Mouse (Mus musculus) c-Kit-positive CD71-negative TER-119-negative erythroid progenitor cells, embryonic 14.5 days (primary cell): ENCODE results near the gene Gabarapl2.
"Not testable (repeated sequence)": the region's sequence is repeated elsewhere in the genome, so short reads cannot be mapped to it uniquely, and the experiment has no call there.

Experiments used
- DNase-seq: peaks from one replicate; pipeline ENCODE4 v3.0.0-alpha.2; 2013; ENCODE audit warnings: low read depth

The Gabarapl2 gene

DNA sequence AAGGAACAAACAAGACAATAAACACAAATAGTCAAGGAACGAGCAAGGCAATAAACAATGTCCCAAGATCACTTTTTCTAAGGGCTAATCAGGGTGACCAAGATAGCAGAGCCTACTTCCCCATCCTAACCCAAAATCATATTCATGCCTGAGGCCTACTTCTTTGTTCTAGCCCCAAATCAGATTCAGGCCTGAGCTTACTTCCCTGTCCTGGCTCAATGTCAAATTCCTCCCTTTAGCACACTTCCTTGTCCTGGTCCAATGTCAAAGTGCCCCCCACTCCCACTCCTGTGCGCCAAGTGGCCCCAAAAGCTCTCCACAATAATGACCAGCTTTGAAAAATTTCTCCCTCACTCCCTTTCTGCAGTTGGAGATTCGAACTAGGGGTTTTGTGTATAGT, 3.3 kb upstream of the Gabarapl2 start:
- DNase-seq: no peak

DNA sequence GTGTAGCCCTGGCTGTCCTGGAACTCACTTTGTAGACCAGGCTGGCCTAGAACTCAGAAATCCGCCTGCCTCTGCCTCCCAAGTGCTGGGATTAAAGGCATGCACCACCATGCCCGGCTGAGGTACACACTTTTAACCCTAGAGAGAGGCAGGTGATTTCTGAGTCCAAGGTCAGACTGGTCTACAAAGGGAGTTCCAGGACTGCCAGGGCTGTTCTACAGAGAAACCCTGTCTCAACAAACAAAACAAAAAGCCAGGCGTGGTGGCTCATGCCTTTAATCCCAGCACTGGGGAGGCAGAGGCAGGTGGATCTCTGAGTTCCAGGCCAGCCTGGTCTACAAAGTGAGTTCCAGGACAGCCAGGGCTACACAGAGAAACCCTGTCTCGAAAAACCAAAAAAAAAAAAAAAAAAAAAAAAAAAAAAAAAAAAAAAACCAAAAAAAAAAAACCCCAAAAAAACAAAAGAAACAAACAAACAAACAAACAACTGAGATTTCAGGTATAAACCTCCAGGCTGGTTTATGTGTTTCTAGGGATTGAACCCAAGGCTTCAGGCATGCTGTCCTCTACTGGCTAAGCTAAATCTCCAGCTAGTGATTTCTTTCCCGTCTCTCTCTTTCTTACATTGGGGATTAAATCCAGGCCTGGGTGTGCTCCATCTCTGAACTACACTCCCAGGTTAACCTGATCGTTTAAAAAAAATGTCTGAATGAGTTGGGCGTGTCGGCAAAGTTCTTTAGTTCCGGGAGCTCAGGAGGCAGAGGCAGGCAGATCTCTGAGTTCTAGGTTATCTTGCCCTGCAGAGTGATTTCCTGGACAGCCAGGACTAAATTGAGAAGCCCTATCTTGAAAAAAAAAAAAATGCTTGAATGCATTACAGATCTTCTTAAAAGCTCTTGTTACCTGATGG, 2.2 kb upstream of the Gabarapl2 start:
- DNase-seq: not testable (repeated sequence)

DNA sequence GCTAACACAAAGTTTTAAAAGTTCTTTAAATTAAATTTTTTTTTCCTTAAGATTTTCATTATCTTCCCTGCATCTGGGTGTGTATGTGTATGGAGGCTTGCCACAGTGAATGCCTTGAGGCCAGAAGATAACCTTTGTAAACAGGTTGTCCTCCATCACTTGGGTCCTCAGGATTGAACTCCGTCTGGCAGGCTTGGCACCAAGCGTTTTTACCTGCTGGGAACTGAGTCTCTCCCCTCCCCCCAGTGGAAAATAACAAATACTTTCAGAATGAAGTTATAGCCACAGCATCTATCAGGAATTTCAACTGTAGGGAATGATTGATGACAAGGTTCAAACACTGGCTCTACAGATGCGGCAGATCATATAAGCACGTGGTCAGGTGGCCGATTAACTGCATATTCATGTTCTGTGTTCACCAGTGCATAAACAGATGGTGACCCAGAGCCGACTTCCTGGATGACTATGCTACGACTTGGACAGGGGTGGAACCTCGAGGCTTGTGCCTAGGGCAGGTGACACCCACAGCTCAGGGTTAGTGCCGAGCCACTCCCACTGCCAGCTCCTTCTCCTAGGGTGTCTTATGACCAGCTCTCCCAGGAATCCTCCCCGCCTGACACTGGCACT, 874 bp upstream of the Gabarapl2 start:
- DNase-seq: peak; percentile 37

DNA sequence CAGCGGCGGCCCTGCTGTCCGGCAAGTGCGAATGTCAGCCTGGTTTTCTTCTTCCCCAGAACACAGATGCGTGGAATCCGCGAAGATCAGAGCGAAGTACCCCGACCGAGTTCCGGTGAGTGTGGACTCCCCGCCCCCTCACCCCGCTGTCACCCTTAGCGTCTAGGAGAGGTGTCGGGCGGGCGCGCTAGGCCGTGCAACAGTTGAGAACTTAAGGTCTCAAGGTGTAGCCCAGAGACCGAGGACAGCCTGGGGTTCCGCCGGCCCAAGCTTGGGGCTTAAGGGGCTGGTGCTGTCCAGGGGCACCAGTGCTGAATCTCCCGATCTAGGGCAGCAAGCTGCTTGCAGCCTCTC, 575 bp downstream of the Gabarapl2 start:
- DNase-seq: peak; percentile 53

DNA sequence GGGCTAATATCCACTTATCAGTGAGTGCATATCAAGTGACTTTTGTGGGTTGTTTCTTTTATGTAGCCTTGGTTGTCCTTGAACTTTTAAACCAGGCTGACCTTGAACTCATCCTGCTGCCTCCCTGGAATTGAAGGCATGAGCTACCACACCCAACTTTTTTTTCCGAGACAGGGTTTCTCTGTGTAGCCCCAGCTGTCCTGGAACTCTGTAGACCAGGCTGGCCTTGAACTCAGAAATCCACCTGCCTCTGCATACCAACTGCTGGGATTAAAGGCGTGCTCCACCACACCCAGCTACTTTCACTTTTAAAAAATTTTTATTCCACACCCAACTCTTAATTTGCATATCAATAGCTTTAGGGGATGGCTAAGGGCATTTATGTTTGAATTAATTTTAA, 3.0 kb downstream of the Gabarapl2 start:
- DNase-seq: no peak

DNA sequence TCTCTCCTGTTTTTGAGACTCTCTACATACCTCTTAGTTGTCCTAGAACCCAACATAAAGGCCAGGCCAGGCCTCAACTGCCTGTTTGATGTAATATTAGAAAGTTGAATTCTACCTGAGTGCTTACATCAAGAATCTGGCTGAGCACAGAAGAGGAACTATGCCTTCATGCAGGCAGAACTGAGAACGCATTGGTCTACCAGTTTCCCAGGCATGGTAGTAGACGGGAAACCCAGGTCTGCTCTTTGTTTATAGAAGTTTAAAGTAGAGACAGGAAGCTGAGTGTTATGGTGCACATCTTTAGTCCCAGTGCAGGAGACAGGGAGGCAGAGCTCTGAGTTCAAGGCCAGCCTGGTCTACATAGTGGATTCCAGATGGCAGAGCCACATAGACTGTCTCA, 6.6 kb downstream of the Gabarapl2 start:
- no peak for DNase-seq

DNA sequence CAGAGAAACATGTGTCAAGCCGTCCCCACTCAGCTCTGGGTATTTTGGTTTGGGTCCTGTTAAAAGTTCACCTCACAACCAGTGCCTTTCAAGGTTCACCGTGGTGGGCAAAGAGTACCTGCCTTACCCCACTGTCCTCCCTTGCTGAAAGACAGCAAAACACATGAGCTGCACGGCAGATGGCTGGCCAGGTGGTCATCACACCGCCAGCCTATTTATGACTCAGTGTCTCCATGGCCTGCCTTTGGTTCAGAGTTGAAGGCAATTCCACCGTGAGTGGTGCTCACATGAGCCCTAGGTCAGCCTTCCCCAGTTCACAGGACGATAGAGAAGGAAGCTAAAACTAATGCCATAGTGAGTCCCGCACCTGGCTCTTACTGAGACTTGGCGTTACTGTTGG, 7.5 kb downstream of the Gabarapl2 start:
- DNase-seq: no peak

DNA sequence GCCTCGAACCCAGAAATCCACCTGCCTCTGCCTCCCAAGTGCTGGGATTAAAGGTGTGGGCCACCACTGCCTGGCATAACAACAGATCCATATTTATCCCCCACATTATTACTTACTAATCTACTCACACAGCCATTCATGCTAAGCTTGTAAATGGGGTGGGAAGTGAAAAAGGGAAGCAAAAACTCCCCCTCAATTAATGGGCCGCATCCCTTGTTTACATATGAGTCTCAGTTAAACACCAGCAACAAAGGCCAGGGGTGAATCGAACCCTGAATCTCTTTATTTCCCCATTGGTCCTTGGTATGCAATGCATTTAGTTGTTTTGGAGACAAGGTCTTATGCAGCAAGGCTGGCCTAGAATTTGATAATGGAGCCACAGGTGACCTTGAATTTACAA, 10.3 kb downstream of the Gabarapl2 start:
- no peak for DNase-seq

DNA sequence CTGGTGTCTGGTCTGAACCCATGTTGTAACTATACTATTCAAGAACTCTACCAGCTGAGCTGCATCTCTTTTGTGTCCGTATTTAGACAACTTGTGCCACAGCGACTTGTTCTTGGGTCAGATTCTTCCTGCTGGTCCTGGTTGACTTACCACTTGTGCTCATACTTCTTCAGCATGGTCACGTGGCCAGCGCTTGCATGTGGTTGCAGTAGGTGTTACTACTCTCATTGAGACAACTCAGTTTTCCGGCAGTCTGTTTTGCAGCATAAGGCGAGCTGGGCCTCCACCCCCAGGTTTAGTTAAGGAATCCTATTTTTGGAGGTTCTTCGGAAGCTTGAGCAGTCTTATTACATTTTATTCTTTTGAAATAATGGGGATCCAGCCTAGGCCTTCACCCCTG, 10.8 kb downstream of the Gabarapl2 start:
- no peak for DNase-seq

DNA sequence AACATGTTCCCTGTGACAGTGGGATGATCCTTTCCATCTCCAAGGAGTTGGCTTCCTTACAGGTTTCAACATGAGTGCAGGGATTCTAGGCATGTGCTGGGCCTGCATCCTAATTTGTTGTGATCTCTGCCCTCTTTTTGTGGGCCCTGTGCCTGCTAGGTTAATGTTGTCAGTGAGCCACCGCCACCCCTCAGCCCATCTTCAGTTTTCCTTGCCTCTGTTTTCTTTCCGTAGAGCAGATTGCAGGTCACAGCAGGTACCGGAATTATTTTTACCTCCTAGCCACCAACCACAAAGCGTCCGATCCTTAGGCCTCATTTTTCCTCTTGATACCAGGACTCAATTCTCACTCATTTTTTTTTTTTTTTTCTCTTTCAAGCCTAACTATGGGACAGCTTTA, 11.4 kb downstream of the Gabarapl2 start:
- DNase-seq: no peak

DNA sequence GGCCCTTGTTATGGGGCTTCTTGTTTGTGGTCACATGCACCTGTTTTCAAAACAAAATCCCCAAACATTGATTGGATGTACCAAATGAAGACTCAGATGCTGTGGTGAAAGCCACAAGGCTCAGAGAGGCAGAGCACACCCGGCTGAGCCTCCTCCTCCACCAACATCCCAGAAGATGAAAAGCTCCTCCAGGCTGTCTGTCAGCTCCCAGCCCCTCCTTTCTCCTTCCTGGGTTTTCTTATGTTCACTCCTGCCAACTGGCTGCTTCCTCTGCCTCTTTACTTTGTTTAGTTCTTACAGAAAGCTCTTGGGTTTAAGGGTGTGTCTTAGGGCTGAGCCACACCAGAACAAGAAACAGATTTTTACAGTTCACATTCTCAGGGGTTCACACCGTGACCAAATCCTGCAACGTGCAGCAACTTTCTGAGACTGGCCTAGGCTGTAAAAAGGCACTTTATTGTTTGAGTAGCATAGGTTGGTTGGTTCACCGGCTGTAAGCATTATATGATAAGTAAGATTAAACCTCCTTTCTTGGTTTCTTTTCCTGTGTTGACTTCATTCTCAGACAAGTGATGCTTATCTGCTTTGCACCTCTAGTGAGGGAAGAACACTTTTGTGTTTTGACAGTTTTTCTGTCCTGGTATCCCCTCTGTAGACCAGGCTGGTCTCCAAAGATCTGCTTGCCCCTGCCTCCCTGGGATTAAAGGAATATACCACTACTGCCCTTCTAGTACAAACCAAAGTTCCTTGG, 14.5 kb downstream of the Gabarapl2 start:
- no peak for DNase-seq

DNA sequence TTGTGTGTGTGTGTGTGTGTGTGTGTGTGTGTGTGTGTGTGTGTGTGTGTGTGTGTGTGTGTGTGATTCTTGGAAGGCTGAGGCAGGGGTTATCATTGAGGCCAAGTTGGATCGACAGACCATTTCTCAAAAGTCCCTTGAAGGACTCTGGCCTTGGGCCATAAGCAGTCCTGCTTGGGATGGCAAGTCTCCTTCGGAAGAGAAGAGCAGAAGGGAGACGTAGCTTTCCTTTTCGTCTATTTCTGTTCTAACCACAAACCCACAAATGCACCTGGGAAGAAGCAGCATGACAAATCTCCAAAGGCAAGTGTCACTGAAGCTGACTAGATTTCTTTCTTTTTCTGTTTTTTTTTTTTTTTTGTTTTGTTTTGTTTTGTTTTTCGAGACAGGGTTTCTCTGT, 15.4 kb downstream of the Gabarapl2 start:
- DNase-seq: no peak

DNA sequence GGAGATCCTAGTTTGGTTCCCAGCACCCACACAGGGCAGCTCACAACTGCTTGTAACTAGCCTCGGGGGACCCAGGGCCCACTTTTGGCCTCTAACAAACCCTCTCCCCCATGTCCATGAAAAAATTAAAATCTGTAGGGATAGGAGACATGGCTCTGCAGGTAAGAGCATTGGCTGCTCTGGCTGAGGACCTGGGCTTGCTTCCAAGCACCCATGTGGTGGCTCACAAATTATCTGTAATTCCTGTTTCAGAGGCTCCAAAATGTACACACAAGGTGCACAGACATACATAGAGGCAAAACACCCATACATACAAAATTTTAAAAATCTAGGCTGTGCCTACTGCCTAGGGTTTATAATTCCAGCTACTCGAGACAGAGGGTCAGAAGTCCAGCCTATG, 16.7 kb downstream of the Gabarapl2 start:
- DNase-seq: no peak

DNA sequence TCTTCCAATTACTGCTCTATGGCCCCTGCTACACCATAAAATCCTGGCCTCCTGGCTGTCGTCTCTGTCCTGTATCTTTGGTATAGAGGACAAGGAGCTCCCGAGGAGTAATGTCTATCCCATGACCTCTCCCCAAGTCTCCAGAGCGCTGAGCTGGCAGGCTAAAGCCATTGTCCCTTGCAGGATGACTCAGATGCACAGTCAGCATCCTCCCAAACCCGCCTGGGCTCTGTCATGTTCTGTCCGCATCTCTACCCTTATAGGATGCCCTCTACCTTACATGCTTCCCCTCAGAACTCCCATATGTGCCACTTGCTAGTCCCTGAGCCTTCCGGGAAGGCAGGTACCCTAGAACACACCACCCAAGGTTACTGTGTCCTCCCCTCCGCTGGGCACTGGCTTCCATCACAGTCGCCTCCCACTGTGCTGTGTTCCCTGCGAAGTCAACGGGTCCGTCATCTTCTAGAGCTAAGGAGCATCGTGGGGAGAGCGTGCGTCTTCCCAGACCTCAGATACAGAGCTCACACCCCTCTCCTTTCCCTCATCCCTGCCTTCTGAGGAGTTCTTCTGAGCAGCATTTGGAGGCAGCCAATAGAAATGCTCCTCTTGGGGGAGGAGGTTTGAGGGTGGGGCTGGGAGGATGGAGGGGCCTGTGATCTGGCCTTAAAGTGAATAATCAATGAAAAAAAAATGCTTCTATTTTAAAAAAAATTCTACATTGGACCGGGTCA, 20.3 kb downstream of the Gabarapl2 start:
- no peak for DNase-seq

DNA sequence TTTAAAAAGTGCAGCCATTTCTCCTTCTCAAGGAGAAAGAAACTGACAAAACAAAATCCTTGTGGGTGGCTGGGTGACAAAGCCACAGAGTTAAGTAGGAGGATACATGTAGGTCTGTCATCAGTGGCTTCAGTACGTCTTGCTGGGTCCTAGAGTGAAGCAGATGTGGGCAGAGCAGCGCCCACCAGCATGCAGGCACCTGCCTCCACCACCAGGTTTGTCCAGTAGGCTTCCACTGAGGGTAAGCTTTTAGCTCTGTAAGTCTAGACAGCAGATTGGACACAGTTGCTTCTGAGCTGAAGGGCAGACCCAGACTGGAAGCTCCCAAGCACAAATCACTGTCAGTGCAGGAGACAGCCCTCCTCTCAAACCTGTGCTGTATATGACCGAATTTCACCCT, 20.8 kb downstream of the Gabarapl2 start:
- no peak for DNase-seq

DNA sequence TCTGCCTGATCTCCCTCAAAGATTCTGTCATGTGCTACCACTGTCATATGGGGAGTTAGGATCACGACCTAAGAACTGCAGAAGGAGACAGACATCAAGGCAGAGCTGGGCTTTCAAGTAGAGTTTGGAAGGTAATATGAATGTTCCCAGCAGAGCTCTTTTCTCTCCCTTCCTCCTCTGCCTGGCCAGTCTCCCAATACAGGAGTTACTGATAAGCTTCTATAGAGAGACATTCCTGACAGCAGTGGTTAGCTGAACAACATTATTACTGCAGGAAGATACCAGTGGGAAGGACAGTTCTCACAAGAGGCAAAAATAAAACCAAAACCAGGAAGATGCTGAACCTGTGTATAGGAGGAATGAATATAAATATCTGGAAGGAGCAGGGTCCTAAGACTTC, 22.1 kb downstream of the Gabarapl2 start:
- no peak for DNase-seq

DNA sequence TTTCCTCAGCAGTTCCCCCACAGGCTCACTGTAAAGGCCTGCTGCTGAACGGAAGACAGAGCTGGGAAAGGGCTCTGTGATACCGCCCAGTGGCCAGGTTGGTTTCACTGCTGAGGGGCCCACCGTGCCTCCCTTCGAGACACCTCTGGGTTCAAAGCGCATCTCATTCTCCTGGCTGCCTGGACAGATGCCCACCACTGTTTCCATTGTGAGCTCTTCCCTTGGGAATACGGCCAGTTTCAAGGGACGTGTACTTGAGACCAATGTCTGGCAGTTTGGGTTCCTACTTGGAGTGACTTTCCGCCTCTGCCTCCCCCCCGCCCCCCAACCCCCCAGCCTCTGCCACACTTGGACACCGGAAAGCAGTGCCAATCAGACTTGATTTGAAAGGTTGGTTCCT, 22.6 kb downstream of the Gabarapl2 start:
- no peak for DNase-seq

DNA sequence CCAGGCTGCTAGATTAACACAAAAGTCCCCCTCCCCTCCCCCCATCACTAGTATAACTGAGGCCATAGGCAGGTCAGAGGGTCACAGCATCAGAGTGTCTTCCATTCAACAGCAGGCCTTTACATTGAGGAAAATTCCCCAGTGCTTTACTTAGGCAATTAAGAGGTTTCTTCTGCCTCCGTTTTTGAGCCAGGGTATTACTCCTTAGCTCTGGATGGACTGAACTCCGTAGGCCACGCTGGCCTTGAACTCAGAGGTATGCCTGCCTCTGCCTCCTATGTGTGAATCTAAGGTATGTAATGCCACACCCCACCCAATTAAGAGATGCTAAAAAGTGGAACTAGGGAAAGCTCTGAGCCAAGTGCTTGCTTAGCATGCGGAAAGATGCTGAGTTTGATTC, 23.0 kb downstream of the Gabarapl2 start:
- DNase-seq: no peak

DNA sequence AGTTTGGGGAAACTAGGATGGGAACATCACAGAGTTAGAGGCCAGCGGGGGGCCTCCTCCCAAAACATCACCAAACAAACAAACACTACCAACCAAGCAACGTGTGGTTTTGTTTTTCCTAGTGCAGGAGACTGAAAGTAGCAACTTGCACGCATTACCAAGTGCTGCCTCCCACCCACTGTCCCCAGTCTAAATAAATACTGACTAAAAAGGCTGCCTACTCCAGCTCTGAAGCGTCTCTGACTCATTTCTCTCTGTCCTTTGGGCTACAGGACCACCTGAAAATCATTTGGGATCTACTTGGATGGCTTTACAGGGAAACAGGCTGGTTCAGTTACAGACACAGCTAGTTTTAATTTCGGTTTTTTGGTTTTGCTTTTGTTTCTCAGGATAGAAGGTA, 23.8 kb downstream of the Gabarapl2 start:
- no peak for DNase-seq

DNA sequence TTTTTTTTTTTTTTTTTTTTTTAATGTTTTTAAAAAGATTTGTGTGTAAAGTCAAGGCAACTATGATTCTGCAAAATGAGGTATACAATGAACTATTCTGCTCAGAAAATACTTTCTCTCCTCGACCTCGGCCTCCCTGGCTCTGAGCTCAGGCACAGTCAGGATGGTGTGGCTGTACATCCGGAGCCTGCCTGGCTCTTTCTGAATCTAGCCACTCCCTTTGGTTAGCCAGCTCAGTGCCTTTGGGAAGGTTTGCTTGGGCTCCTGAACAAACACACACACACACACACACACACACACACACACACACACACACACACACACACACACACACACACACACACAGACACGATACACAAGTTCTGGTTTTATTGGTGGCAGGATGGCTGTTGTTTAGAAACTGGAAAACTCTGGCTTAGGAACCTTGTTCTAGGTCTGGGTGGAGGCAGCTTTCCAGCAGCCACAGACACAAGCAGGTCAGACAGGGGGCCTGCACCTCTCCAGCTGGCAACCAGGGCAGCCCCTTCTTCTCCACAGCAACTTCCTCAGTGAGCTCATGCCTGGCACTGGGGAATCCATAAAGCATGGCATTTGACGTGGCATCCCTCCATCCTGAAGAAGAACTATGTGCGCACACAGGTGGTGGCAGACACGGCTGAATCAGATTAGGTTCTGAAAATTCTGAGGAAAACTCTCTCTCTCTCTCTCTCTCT, 24.5 kb downstream of the Gabarapl2 start:
- DNase-seq: no peak

DNA sequence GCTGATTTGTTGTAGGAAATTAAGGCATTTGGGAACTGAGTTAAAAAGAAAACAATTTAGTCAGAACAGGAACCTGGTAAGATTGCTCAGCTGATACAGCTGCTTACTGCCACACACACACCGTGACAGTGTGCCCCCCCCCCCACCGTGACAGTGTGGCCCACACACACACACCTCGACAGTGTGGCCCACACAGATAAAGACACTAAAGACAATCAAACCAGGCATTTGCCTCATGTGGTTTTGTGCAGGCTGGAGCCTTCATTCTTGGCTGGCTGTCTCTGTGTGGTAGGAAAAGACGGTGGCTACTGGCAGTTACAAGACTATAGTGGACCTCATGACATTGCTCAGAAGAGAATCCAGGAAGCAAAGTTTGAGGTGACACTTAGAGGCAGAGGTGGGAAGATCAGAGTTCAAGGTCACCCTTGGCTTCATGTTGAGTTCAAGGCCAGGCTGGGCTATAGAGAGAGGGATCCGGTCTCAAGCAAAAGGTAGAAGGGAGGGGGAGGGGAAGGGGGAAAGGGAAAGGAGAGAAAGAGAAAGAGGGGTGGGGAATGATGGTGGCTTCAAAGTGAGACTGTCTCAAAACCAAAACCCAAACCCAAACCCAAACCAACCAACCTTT, 26.9 kb downstream of the Gabarapl2 start:
- no peak for DNase-seq
